Comparison of ENCODE assay signal across 8 mouse cellular contexts in the genomic region with DNA sequence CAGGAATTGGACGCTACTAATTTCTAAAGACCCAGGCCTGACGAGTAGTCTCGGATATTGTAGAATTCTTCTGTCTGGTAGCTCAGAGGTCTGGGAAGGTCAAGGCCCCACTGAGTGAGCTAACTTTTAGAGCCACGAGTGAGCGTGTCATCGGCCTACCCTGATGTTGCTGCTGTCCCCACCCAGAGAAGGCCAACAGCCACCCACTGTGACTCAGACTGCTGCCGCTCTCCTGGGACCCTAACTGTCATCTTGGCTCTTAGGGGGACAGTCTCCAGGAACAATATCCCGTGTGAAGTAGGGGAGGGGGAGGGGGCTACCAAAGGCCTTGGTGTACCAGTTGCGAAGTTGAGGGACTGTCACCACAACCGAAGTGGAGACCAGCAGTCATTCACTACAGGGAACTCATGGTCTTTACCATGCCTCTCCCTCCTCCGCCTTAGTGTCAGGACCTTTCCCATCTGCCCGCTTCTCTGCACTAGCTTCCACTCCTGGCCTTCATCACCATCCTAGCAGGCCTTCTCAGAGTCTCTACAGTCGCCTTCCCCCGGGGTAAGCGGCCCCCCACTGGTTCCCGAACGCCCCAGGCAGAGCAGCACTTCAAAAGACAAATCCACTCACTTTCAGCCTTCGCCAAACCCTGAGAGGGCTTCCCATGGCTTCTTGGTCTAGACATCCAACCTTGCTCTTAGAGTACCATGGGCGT. TPM values are rescaled to one million over a fixed set of nuclear protein-coding genes. Genes with fewer than 3 reads are reported as not detected.
DNase-seq lines count a peak whose midpoint lies in the region; ATAC-seq and TF ChIP-seq lines count a peak whose summit lies in the region.

No protein-coding gene starts in this region.

- no peak for ATAC-seq in heart, embryonic 11.5 days (replicated peaks; ENCODE audit: insufficient number of reproducible peaks, low FRiP score, low TSS enrichment)
- ATAC-seq in heart, embryonic 16.5 days (replicated peaks; ENCODE audit: extremely low read depth, insufficient read depth, low FRiP score) = no peak

- no peaks in the 10 kb centered on the region for H3K27me3 ChIP-seq in heart, embryonic 11.5 days (ENCODE audit: control insufficient read depth, insufficient read depth, low read length)
- H3K27me3 ChIP-seq in heart, embryonic 16.5 days (ENCODE audit: control insufficient read depth, insufficient read depth, low read length) = no peaks in the 10 kb centered on the region
- 0 out of 2 replicates have a peak, but pooled peaks cover 5% of the 10 kb centered on the region for H3K27me3 ChIP-seq in midbrain, embryonic 10.5 days (ENCODE audit: low read depth, poor library complexity, severe bottlenecking)

- whole genome bisulfite sequencing in heart, embryonic 11.5 days (ENCODE audit: insufficient replicate concordance) = 26% methylated on average over 19 of the region's 19 CpGs
- 34% methylated on average over 19 of the region's 19 CpGs for WGBS in heart, embryonic 16.5 days
- 30% methylated on average over 19 of the region's 19 CpGs for WGBS in midbrain, embryonic 10.5 days

- no peaks in the 10 kb centered on the region for H3K36me3 ChIP-seq in heart, embryonic 11.5 days (ENCODE audit: control insufficient read depth, insufficient read depth, low read length)
- no peaks in the 10 kb centered on the region for H3K36me3 ChIP-seq in heart, embryonic 16.5 days (ENCODE audit: control insufficient read depth, insufficient read depth)
- no peaks in the 10 kb centered on the region for H3K36me3 ChIP-seq in midbrain, embryonic 10.5 days

- peak overlapping the region; percentile 64 for H3K27ac ChIP-seq in heart, embryonic 11.5 days (ENCODE audit: low read depth, low read length)
- H3K27ac ChIP-seq in bone marrow macrophage, adult 2 months (ENCODE audit: insufficient read depth, low read depth, low read length) = 0 out of 2 replicates have a peak overlapping the region, but pooled peaks have one; percentile 22
- peak overlapping the region; percentile 79 for H3K27ac ChIP-seq in heart, embryonic 16.5 days (ENCODE audit: low read length)
- peak overlapping the region; percentile 90 for H3K27ac ChIP-seq in midbrain, embryonic 10.5 days (replicated peaks)

- peak overlapping the region; percentile 41 for H3K4me3 ChIP-seq in heart, embryonic 11.5 days (ENCODE audit: low read depth, low read length)
- H3K4me3 ChIP-seq in bone marrow macrophage, adult 2 months (ENCODE audit: insufficient read depth, low read length) = peak overlapping the region; percentile 34
- peak overlapping the region; percentile 52 for H3K4me3 ChIP-seq in heart, embryonic 16.5 days (ENCODE audit: low read length)
- H3K4me3 ChIP-seq in midbrain, embryonic 10.5 days = peak overlapping the region; percentile 51

- H3K4me2 ChIP-seq in heart, embryonic 11.5 days = peak overlapping the region; percentile 77
- peak overlapping the region; percentile 65 for H3K4me2 ChIP-seq in heart, embryonic 16.5 days (ENCODE audit: low read depth, low read length)

- DNase-seq in heart, postnatal 36 days = no peak
- DNase-seq in midbrain, embryonic 10.5 days (ENCODE audit: low spot score) = no peak
- DNase-seq in ovary, postnatal 14 days (ENCODE audit: low spot score) = no peak
- DNase-seq in left cerebral cortex, adult 9 months (ENCODE audit: low spot score in 2 of 2) = no peak
- no peak for DNase-seq in layer of hippocampus, postnatal 10 days (ENCODE audit: low spot score in 2 of 2)

- TF ChIP-seq POLR2A in bone marrow macrophage, adult 2 months (IDR thresholded peaks at IDR 0.05; ENCODE audit: borderline replicate concordance, low read depth, low read length) = no peak

- no peaks in the 10 kb centered on the region for H3K9me3 ChIP-seq in heart, embryonic 11.5 days (replicated peaks; ENCODE audit: control insufficient read depth, low read length)
- H3K9me3 ChIP-seq in heart, embryonic 16.5 days (replicated peaks; ENCODE audit: control insufficient read depth, low read length) = no peaks in the 10 kb centered on the region
- no peaks in the 10 kb centered on the region for H3K9me3 ChIP-seq in midbrain, embryonic 10.5 days (replicated peaks)

- intact Hi-C loops in heart, postnatal 36 days (cut with DNase I) = no loop called here

- H3K9ac ChIP-seq in heart, embryonic 11.5 days (ENCODE audit: low read depth, low read length) = peak overlapping the region; percentile 50
- peak overlapping the region; percentile 62 for H3K9ac ChIP-seq in heart, embryonic 16.5 days (ENCODE audit: low read length)

- H3K4me1 ChIP-seq in heart, embryonic 11.5 days (ENCODE audit: control insufficient read depth, insufficient read depth, low read length) = peaks cover 23% of the 10 kb centered on the region
- peaks cover 22% of the 10 kb centered on the region for H3K4me1 ChIP-seq in bone marrow macrophage, adult 2 months (ENCODE audit: control insufficient read depth, insufficient read depth, low read length)
- peaks cover 32% of the 10 kb centered on the region for H3K4me1 ChIP-seq in heart, embryonic 16.5 days (ENCODE audit: control insufficient read depth, insufficient read depth, low read length)
- H3K4me1 ChIP-seq in midbrain, embryonic 10.5 days = peaks cover 43% of the 10 kb centered on the region

- no peak for TF ChIP-seq CTCF in bone marrow macrophage, adult 2 months (IDR thresholded peaks at IDR 0.05; ENCODE audit: low read depth, low read length)

RNA-seq across cellular contexts. Expression of a gene that starts 2.4 kb away (rescaled TPM):
- polyA plus RNA-seq in heart, embryonic 11.5 days (2014; fragmentation: Nextera tagmentation; extraction: Ambion mirVana) = 39.7 and 40.1 TPM in 2 replicates
- 10 to 100 TPM in 1 of 2 experiments, 1 to 10 TPM in 1; 8.5 to 19.2 TPM for total RNA-seq in heart, postnatal 36 days (2021)
- 19.9 and 24.0 TPM in 2 replicates for polyA plus RNA-seq in bone marrow macrophage, adult 2 months (2012; ENCODE audit: insufficient read depth, insufficient read length, missing spikeins)
- 31.2 and 33.1 TPM in 2 replicates for polyA plus RNA-seq in heart, embryonic 16.5 days (2015; fragmentation: Nextera tagmentation; extraction: Ambion mirVana)
- polyA plus RNA-seq in midbrain, embryonic 10.5 days (2016; fragmentation: Nextera tagmentation; extraction: Ambion mirVana) = 53.2 and 64.6 TPM in 2 replicates
- total RNA-seq in layer of hippocampus, postnatal 10 days (2021) = 10 to 100 TPM; 24.7 to 32.2 TPM

RNA-seq across cellular contexts. Expression of a gene that starts 2.5 kb away (rescaled TPM):
- 0.17 TPM in 1 of 2 replicates, not detected in the other for polyA plus RNA-seq in heart, embryonic 11.5 days (2014; fragmentation: Nextera tagmentation; extraction: Ambion mirVana)
- total RNA-seq in heart, postnatal 36 days (2021) = not detected
- polyA plus RNA-seq in bone marrow macrophage, adult 2 months (2012; ENCODE audit: insufficient read depth, insufficient read length, missing spikeins) = not detected in 2 replicates
- not detected in 2 replicates for polyA plus RNA-seq in heart, embryonic 16.5 days (2015; fragmentation: Nextera tagmentation; extraction: Ambion mirVana)
- 0.27 and 0.30 TPM in 2 replicates for polyA plus RNA-seq in midbrain, embryonic 10.5 days (2016; fragmentation: Nextera tagmentation; extraction: Ambion mirVana)
- total RNA-seq in layer of hippocampus, postnatal 10 days (2021) = not detected

RNA-seq across cellular contexts. Expression of a gene that starts 39.7 kb away (rescaled TPM):
- 17.0 and 18.4 TPM in 2 replicates for polyA plus RNA-seq in heart, embryonic 11.5 days (2014; fragmentation: Nextera tagmentation; extraction: Ambion mirVana)
- total RNA-seq in heart, postnatal 36 days (2021) = 1 to 10 TPM; 3.1 to 3.6 TPM
- polyA plus RNA-seq in bone marrow macrophage, adult 2 months (2012; ENCODE audit: insufficient read depth, insufficient read length, missing spikeins) = 1.9 and 2.4 TPM in 2 replicates
- 14.4 TPM in 2 replicates for polyA plus RNA-seq in heart, embryonic 16.5 days (2015; fragmentation: Nextera tagmentation; extraction: Ambion mirVana)
- 29.3 and 32.7 TPM in 2 replicates for polyA plus RNA-seq in midbrain, embryonic 10.5 days (2016; fragmentation: Nextera tagmentation; extraction: Ambion mirVana)
- 100 to 1,000 TPM; 146 to 164 TPM for total RNA-seq in layer of hippocampus, postnatal 10 days (2021)

Comparison
In these comparisons a context has a peak if more than half of its experiments do, and no peak if none do; other contexts are left out.
1. H3K27ac ChIP-seq: peak in every context shown above with its lines; median percentile 90 in midbrain, embryonic 10.5 days; 79 in heart, embryonic 16.5 days; 64 in heart, embryonic 11.5 days; 22 in bone marrow macrophage, adult 2 months.